Mouse (Mus musculus): ENCODE results near the gene Otc. TPM values are rescaled to one million over a fixed set of nuclear protein-coding genes. Genes with fewer than 3 reads are reported as not detected.

Gene Otc
- 0.12 and 0.14 TPM in 2 replicates for polyA plus RNA-seq (2015; fragmentation: Nextera tagmentation; extraction: Ambion mirVana)

GRCm38 (mm10) chrX:10251852-10252504, at the start of gene Otc:
TSS of gene Otc (plus strand) at chrX:10252305.

GRCm38 (mm10) chrX:10216410-10216949, 35.6 kb upstream of the Otc start, which contains the start of gene Rpgr:
TSS of gene Rpgr (minus strand) at chrX:10216920.

Other genes with a start within 250 kb of the Otc start
- 9.1 and 12.0 TPM in 2 replicates for gene Srpx, start 134.6 kb upstream of the Otc start, polyA plus RNA-seq (2015; fragmentation: Nextera tagmentation; extraction: Ambion mirVana)
- 3.6 and 4.3 TPM in 2 replicates for gene Rpgr, start 35.4 kb upstream of the Otc start, polyA plus RNA-seq (2015; fragmentation: Nextera tagmentation; extraction: Ambion mirVana)
- 37.1 and 49.5 TPM in 2 replicates for gene Tspan7, start 232.9 kb downstream of the Otc start, polyA plus RNA-seq (2015; fragmentation: Nextera tagmentation; extraction: Ambion mirVana)

All from spleen, postnatal 0 days (tissue).